Mouse (Mus musculus) lung, postnatal 25 days (tissue): ENCODE data around the gene Arsj.

Source experiments
- DNase-seq: peaks from one replicate; pipeline ENCODE4 v3.0.0; 2022; ENCODE audit warnings: low spot score

Gene Arsj

DNA sequence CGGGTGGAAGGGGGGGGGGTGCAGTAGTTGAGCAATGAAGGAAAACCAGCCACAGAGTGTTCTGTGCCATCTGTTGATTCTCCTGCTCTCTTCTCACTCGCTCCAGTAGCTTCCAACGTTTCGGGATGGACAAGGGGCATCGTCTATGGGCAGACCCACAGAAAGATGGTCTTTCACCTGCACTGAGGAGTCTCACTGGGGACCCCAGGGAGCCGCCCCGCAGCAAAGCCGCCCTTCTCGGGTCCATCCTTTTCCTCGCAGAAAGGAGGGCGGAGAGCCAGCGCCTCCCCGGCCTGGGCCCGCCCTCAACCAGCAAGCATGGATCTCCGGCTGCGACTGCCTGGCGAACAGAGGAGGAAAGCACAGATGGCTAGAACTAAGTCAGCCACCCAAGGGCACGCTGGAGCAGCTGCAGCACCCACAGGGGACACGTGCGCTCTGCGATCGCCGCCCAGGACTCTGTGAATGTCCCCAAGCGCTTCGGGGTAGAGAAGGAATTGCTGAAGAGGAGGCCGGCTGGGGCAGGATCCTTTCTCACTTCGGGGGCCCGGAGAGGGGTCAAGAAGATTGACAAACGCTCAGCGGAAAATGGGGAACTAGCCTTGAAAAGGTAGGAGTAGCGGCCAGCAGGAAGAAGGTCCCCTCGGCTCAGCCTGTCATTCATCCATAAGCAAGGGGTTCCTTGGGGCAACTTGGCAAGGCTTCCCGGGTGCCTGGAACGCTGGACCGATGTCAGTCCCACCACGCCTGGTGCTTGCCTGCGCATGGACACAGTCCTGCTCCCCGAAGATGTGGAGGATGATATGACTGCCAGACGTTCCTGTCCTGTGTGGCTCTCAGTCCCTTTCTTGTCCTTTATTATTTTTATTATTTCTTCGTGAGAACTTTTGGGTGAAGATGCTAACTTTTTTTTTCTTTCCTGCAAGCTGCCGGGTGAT lies at the start of gene Arsj:
Gene Arsj (plus strand): TSS at position 117 of the 938 bp plus-strand sequence.
- no peak for DNase-seq

GRCm38 (mm10) chr3:126324872-126325498 lies 38.5 kb upstream of the Arsj start:
- no peak for DNase-seq

- DNase-seq, result peak; percentile 18
These were observed 37.4 kb upstream of the Arsj start for GRCm38 (mm10) chr3:126325891-126326627.

- no peak for DNase-seq
These were observed 36.7 kb upstream of the Arsj start for GRCm38 (mm10) chr3:126326628-126327325.

- peak; percentile 18 for DNase-seq
These were observed 28.2 kb upstream of the Arsj start for GRCm38 (mm10) chr3:126335329-126335728.

GRCm38 (mm10) chr3:126344745-126345144 lies 18.7 kb upstream of the Arsj start:
- DNase-seq, result no peak

DNA sequence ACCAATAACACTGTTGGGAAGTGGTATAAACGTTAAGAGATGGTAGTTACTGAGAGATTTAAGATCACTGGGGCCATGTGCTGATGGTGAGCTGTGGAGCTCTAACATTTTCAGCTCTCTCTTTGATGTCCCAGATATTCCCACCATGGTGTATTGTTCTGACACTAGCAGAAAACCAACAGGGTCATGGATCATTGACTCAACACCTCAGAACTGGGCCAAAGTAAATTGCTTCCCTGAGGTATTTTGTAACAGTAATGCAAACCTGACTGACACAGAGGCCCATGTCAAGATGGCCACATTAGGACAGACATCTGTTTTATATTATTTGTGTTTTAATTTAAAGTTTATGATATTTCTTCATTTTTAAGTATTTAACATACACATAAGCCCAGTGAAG lies 3.7 kb upstream of the Arsj start:
- no peak for DNase-seq

DNA sequence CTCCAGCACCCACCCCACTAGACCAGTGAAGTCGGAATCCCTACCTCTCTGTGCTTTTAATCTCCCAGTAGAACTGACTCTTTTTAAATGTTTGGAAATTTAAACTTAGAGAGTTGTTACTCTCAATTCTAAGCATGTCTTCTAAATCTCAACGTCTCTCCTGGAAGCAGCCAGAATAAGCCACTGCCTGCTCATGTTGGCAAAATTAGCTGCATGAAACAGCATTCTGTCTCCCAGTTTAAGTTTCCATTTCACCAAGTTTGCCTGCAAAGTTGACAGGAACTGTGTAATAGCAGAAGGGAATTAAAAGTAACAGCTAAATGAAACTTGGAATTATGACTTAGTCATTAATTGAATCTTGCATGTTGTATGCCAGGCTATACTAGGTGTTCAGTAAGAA lies 1.1 kb upstream of the Arsj start:
- DNase-seq, result no peak

- DNase-seq, result no peak
These were observed 456 bp upstream of the Arsj start for GRCm38 (mm10) chr3:126362931-126363525.

DNA sequence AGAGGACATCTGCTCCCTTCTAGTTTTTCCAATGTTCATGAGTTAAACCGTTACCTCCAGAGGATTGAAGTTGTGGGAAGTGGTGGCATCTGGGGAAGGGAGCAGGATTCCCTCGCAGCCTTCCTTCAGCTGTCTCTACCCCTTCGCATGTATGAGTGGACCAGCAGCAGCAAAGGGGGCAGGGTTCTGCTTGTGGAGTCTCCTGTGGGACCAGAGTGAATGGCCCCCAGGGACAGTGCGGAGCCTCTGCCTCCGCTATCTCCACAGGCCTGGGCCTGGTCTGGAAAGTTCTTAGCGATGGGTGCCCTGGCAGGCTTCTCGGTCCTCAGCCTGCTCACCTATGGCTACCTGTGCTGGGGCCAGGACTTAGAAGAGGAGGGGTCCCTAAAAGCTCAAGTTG lies 1.1 kb downstream of the Arsj start:
- DNase-seq, result no peak

- DNase-seq, result no peak
These were observed 7.1 kb downstream of the Arsj start for GRCm38 (mm10) chr3:126370571-126370970.

DNA sequence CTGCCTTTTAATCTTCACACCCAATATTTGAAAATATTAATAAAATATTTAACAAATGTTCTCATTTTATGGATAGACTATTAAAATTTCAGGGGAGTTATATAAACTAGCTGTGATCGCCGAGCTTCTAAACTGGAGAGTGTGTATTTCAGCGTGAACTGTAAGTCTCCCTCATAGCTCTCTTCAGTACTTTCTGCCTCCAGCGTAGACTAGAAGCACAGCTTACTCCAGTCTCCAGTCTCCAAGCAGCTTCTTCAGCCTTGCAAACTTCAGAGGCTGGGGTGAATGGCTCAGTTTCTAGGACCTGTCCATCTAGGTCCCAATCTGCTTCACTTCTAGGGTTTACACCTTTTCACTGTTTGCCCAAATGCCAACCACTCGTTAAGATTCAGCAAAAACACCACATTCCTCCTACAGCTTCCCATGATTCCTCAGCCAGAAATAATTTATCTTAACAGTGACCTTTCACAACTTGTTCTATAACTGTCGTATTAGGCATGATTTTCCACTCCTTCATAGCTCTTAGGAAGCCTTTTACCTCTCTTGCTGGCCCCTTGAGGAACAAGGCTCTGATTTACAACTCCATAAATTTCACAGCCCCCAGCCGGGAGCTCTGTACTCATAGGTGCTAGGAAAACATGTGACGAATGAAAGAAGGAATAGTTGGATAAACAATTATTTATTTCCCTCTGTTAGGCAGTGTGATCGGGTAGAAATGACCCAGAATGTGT lies 9.5 kb downstream of the Arsj start:
- no peak for DNase-seq

- no peak for DNase-seq
These were observed 10.2 kb downstream of the Arsj start for GRCm38 (mm10) chr3:126373721-126374120.

DNA sequence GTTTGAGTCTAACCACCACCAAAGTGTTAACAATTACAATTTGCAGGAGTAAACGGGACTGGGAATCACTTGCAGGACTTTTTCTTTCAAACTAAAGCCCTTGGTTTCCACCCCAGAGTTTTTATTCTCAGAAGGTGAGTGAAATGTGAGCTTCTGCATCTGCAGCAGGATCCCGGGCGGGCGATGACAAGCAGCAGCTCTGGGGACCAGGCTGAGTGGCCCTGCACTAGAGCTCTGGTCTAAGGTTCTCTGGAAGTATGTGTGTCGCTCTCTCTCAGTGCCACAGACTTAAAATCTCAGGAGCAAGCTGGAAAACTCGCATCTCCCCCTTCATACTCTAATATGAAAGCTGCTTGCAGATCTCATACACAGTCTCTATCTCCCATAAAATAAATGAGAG lies 15.8 kb downstream of the Arsj start:
- DNase-seq, result no peak

GRCm38 (mm10) chr3:126379702-126380101 lies 16.2 kb downstream of the Arsj start:
- no peak for DNase-seq

DNA sequence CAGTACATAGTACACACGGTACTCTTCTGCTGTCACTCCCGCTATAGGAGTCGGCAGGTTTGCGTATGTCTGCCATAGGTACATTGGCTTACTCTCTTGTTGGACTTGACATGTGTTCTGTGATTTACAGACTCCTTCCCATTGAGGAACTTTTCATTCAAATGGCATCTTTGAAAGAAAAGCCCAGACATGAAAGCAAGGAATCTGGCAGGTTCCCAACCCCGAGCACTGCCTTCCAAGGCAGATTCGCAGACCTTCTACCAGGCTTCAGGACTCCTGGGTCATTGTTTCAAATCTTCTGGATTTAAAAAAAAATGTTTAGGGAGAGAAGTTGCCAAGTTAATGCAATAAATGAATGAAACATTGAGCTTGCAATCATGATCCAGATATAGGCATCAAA lies 19.8 kb downstream of the Arsj start:
- DNase-seq, result no peak

GRCm38 (mm10) chr3:126384657-126385438 lies 21.4 kb downstream of the Arsj start:
- DNase-seq, result no peak

DNA sequence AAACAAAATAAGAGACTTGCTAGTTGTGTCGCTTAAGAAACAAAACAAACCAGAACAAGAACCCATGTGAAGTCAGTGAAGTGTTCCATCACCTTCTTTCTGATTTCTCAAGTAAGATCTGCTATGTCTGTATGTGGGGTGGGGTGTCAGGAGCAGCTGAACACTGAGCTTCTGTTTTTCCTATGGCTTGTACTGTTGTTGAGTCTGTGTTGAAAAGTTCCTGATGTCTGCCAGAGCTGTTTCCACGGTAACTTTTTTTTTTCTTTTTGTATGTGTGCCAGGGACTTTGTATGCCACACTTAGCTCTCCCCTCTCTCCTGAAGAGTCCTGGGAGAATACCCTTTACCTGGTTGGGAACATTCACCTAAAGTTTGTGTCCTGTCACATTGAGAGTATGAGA lies 34.0 kb downstream of the Arsj start:
- no peak for DNase-seq

DNA sequence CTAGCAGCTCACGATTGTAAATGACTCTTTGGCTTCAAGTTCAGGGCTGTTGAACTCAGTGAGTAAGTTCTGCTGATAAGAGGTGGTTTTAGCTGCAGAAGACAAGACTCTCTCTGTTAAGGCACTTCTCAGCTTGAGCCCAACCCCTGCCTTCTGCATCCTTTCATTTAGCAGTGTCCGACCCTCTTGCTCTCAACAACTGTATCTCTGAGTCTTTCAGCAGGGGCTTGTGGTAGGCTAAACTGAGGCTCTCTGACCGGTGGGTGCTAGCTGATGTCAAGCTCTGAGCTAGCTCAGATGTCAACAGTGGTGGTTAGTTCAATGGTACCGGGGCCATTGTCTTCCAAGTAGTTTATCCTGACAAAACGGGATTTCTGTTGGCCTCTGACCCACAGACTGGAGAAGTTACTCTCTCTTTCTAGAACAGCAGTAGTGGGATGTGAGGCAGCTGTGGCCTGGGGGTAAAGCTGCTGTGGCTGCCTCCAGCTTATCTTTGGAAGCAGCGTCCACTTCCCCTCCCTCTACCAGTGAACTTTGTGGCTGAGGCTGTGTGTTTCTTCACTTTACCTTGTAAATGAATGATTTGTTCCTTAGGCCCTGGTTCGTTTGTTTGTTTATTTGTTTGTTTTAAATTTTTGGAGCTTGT lies 34.6 kb downstream of the Arsj start:
- no peak for DNase-seq

GRCm38 (mm10) chr3:126400726-126401125 lies 37.2 kb downstream of the Arsj start:
- DNase-seq, result no peak
